Mouse (Mus musculus) cortical plate, adult 2 months (tissue): ENCODE results near the gene Tdrd5. TPM values are rescaled to one million over a fixed set of nuclear protein-coding genes. Genes with fewer than 3 reads are reported as not detected.

ENCODE experiments used
- H3K27ac ChIP-seq: fragments of 200-500 bp; 2 replicates; pipeline ENCODE4 v1.5.1; 2012; ENCODE audit warnings: low read length, control low read depth, inconsistent platforms; ENCODE audit not compliant: insufficient read depth
- H3K4me1 ChIP-seq: fragments of 200-500 bp; 2 replicates; pipeline ENCODE4 v1.6.1; 2011; ENCODE audit warnings: low read length; ENCODE audit not compliant: control insufficient read depth, insufficient read depth
- H3K4me3 ChIP-seq: fragments of 200-500 bp; 2 replicates; pipeline ENCODE4 v1.5.1; 2011; ENCODE audit warnings: mild to moderate bottlenecking, low read length, control low read depth; ENCODE audit not compliant: insufficient read depth
- CTCF ChIP-seq: fragments of 200-500 bp; IDR thresholded peaks from 2 replicates; pipeline ENCODE4 v1.5.1; 2011; ENCODE audit warnings: mild to moderate bottlenecking, control low read depth, low read length; ENCODE audit not compliant: insufficient read depth; ENCODE audit errors: extremely low read depth
- POLR2A ChIP-seq: fragments of 200-500 bp; IDR thresholded peaks from 2 replicates; pipeline ENCODE4 v1.6.1; 2011; ENCODE audit warnings: mild to moderate bottlenecking, low read length, control low read depth; ENCODE audit not compliant: insufficient read depth; ENCODE audit errors: extremely low read depth
- polyA plus RNA-seq: library from polyadenylated mRNA; depleted of rRNA; stranded (reverse); fragments of >200 nt; gene quantifications from 2 replicates; pipeline ENCODE4 v1.2.3, GENCODE M21; 2012; rRNA removed

Tdrd5 gene
- polyA plus RNA-seq, 1 experiment: 1.7 TPM

DNA sequence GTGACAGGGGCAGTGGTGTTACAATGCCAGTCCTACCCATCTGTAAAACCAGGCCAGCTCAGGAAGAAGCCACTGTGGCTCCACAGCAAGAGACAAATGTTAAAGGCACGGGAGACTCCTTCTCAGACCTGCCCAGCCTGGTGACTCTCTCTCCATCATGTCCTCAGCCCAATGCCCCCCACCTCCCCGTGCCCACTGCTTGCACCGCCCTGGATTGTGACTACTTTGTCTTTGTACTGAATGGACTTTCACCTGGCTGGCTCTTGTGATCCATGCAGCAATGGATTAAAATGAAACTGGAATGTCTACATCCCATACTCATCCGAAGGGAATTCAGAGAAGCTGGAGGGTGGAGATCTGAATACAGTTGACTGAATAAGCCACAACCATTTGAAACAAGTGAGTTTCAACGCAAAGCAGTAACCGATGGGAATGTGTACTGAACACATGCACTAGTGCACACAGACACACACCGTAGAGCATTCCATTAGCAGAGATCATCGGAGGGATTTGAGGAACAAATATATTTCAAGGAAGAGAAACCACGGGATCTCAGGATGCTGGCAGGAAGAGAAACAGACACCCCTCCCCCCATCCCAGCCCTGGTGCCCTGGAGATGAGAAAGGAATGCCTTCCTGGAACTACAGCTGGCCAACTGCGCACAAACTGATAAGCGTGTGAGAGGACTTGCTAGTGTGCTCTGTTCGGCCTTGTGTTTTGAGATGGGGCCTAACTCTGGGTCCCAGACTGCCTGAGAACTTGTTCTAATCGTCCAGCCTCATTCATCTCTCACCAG, 81.1 kb downstream of the Tdrd5 start:
- no peaks in the 10 kb centered on the region for H3K4me1 ChIP-seq
- TF ChIP-seq POLR2A (no peak), CTCF (no peak)
- no peak overlapping the region for H3K4me3 ChIP-seq
- H3K27ac ChIP-seq: no peak overlapping the region

DNA sequence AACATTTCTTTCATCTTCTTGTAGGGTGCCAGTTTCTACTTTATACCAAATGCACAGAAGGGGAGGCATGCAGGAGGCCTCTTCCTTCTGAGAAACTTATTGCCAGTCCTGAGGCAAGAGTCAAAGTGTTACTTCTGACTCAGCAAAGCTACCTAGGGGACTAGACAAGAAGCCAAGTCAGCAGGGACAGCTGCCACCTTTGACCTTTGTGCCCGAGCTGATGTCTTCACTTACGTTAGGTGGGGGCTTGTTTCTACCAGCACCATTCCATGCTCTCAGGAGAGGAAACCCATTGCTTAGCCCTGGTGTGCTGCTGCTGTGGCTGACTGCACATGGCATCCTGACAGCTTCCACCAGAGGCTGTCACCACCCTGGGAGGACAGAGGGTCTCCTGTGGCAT, 82.1 kb downstream of the Tdrd5 start:
- no peaks in the 10 kb centered on the region for H3K4me1 ChIP-seq
- no peak overlapping the region for H3K4me3 ChIP-seq
- no peak overlapping the region for H3K27ac ChIP-seq
- no peak for TF ChIP-seq POLR2A
- no peak for TF ChIP-seq CTCF

GRCm38 (mm10) chr1:156218573-156218972, 84.9 kb downstream of the Tdrd5 start:
- TF ChIP-seq CTCF (no peak), POLR2A (no peak)
- H3K4me1 ChIP-seq: no peaks in the 10 kb centered on the region
- no peak overlapping the region for H3K4me3 ChIP-seq
- H3K27ac ChIP-seq: no peak overlapping the region

DNA sequence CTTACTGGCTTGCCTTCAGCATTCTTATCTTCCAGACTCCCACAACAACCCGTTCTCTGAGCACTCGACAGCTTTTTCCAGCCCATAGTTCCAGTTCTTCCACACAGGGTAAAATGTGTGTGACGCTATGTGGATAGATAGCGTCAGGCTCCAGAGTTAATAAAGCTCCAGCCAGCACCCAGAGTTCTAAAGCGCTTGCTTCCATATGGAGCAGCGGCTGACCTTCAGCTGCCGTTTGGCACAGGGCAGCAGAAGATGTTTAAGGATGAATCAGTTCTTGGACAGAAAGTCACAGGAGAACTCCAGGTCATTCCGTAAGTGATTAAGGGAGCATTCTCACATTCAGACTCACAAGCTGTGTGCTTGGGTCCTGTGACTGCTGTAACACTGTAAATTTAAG, 85.5 kb downstream of the Tdrd5 start:
- no peak for TF ChIP-seq POLR2A
- TF ChIP-seq CTCF: no peak
- H3K4me3 ChIP-seq: no peak overlapping the region
- no peak overlapping the region for H3K27ac ChIP-seq
- H3K4me1 ChIP-seq: no peaks in the 10 kb centered on the region

- no peaks in the 10 kb centered on the region for H3K4me1 ChIP-seq
- no peak overlapping the region for H3K4me3 ChIP-seq
- no peak overlapping the region for H3K27ac ChIP-seq
- TF ChIP-seq POLR2A: no peak
- no peak for TF ChIP-seq CTCF
These were observed 86.1 kb downstream of the Tdrd5 start for GRCm38 (mm10) chr1:156217393-156217792.

DNA sequence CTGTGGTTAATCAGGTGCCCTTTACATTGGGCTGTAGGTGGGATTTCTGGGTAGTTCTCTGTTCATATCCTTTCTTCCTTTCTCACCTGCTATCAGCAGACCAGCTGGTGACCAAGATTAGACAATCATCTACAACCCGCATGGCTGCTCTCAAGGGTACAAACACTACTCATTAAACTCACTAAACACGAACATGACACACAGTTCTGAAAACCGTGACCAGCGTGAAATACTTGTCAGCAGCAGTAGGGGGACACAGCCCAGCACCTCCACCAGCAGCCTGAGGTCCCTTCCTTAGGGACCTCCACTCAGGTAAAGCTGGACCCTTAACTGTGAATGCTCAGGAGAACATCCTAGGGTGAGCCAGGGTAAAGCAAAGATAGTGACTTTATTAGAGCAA, 87.2 kb downstream of the Tdrd5 start:
- no peak for TF ChIP-seq CTCF
- TF ChIP-seq POLR2A: no peak
- Histone ChIP-seq H3K4me1 (no peaks in the 10 kb centered on the region), H3K27ac (no peak overlapping the region), H3K4me3 (no peak overlapping the region)

- Histone ChIP-seq H3K4me1 (no peaks in the 10 kb centered on the region), H3K4me3 (no peak overlapping the region), H3K27ac (no peak overlapping the region)
- no peak for TF ChIP-seq POLR2A
- no peak for TF ChIP-seq CTCF
These were observed 88.8 kb downstream of the Tdrd5 start for GRCm38 (mm10) chr1:156214651-156215050.

GRCm38 (mm10) chr1:156212923-156213322, 90.5 kb downstream of the Tdrd5 start:
- Histone ChIP-seq H3K4me3 (no peak overlapping the region), H3K27ac (no peak overlapping the region), H3K4me1 (no peaks in the 10 kb centered on the region)
- TF ChIP-seq POLR2A (no peak), CTCF (no peak)

DNA sequence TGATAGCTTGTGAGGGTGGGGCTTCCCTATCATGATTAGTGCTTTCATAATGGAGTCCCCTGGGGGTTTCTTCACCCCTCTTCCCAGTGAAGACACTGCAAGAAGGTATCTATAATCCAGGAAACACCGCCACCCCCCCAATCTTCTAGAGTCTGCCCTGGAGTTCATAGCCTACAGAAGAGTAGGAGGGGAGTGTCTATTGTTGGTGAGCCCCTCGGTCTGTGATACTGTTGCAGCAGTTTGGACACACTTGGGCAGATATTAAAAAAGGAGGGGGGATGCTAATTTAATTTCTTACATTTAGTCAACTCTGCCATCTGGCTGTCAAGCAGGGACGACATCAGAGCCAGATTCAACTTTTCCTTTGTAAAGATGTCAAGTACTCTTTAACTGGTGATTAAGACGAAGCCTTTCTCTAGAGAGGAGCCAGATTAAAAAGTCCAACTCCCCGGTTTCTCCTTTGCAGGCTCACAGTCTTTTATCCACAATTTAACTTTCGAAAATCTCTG, 91.6 kb downstream of the Tdrd5 start:
- Histone ChIP-seq H3K4me1 (no peaks in the 10 kb centered on the region), H3K4me3 (no peak overlapping the region), H3K27ac (no peak overlapping the region)
- no peak for TF ChIP-seq CTCF
- TF ChIP-seq POLR2A: no peak

Other genes starting within 250 kb of the Tdrd5 start
- 5.9 and 6.2 TPM in 2 replicates for gene Fam163a, start 98.6 kb downstream of the Tdrd5 start, polyA plus RNA-seq
- 0.15 and 0.19 TPM in 2 replicates for gene Nphs2, start 7.1 kb upstream of the Tdrd5 start, polyA plus RNA-seq
- gene Gm2000, start 62.4 kb upstream of the Tdrd5 start, polyA plus RNA-seq: 51.0 and 55.6 TPM in 2 replicates
- gene Axdnd1, start 117.5 kb upstream of the Tdrd5 start, polyA plus RNA-seq: 0.49 and 0.77 TPM in 2 replicates
- 23.4 TPM in 2 replicates for gene Soat1, start 170.7 kb upstream of the Tdrd5 start, polyA plus RNA-seq
- gene Gm10031, start 220.3 kb upstream of the Tdrd5 start, polyA plus RNA-seq: 9.7 and 10.3 TPM in 2 replicates